Mouse (Mus musculus) gastrocnemius, postnatal 25 days (tissue): Measurements from ENCODE around the gene Smtn. TPM values are rescaled to one million over a fixed set of nuclear protein-coding genes. Genes with fewer than 3 reads are reported as not detected.

Source experiments
- DNase-seq: peaks from one replicate; pipeline ENCODE4 v3.0.0; 2022
- total RNA-seq, 2 experiments: library from RNA; stranded (reverse); gene quantifications; 1 replicate in 1 of 2; 2 replicates in 1 of 2; pipeline ENCODE4 v1.2.3; 2021

Smtn gene
- total RNA-seq, 2 experiments from 2014 or later = 80.8 to 97.3 TPM

GRCm38 (mm10) chr11:3527766-3528165 lies 12.6 kb downstream of the Smtn start:
- DNase-seq = peak; percentile 77

- peak; percentile 85 for DNase-seq
Observed at GRCm38 (mm10) chr11:3526979-3527738, 13.3 kb downstream of the Smtn start.

GRCm38 (mm10) chr11:3526207-3526606 lies 14.2 kb downstream of the Smtn start:
- DNase-seq = no peak

- DNase-seq = no peak
Observed at GRCm38 (mm10) chr11:3525560-3525959, 14.9 kb downstream of the Smtn start.

- DNase-seq = no peak
Observed at GRCm38 (mm10) chr11:3523840-3524582, 16.4 kb downstream of the Smtn start.

- no peak for DNase-seq
Observed at GRCm38 (mm10) chr11:3522285-3523000, 18.0 kb downstream of the Smtn start.

- no peak for DNase-seq
Observed at GRCm38 (mm10) chr11:3521339-3522224, 18.8 kb downstream of the Smtn start.

GRCm38 (mm10) chr11:3520919-3521318 lies 19.5 kb downstream of the Smtn start:
- DNase-seq = no peak

- DNase-seq = no peak
Observed at GRCm38 (mm10) chr11:3519756-3520398, 20.5 kb downstream of the Smtn start.

GRCm38 (mm10) chr11:3519051-3519726 lies 21.2 kb downstream of the Smtn start:
- no peak for DNase-seq

- DNase-seq = no peak
Observed at GRCm38 (mm10) chr11:3517846-3518732, 22.3 kb downstream of the Smtn start.

- DNase-seq = no peak
Observed at GRCm38 (mm10) chr11:3516859-3517845, 23.3 kb downstream of the Smtn start.

- no peak for DNase-seq
Observed at GRCm38 (mm10) chr11:3516121-3516520, 24.3 kb downstream of the Smtn start.

GRCm38 (mm10) chr11:3515637-3516036 lies 24.8 kb downstream of the Smtn start:
- no peak for DNase-seq

- no peak for DNase-seq
Observed at GRCm38 (mm10) chr11:3515216-3515615, 25.2 kb downstream of the Smtn start.

- DNase-seq = peak; percentile 92
Observed at GRCm38 (mm10) chr11:3514529-3515054, 25.8 kb downstream of the Smtn start, which contains the start of gene Selenom. Gene Selenom (plus strand): TSS chr11:3514684.

- no peak for DNase-seq
Observed at GRCm38 (mm10) chr11:3513291-3513690, 27.1 kb downstream of the Smtn start.

- DNase-seq = no peak
Observed at GRCm38 (mm10) chr11:3510321-3510720, 30.1 kb downstream of the Smtn start.
